Mouse (Mus musculus) liver, embryonic 14.5 days (tissue): ENCODE measurements around the gene Dupd1. TPM values are rescaled to one million over a fixed set of nuclear protein-coding genes. Genes with fewer than 3 reads are reported as not detected.
"Not testable (repeated sequence)": the region's sequence is repeated elsewhere in the genome, so short reads cannot be mapped to it uniquely, and the experiment has no call there.

Source experiments
- ATAC-seq: fragments of 200-750 bp; cut with Nextera tagmentation; 2 replicates; pipeline ENCODE4 v1.8.0; 2017; ENCODE audit warnings: moderate number of reproducible peaks, mild to moderate bottlenecking, moderate library complexity; ENCODE audit not compliant: insufficient read depth
- DNase-seq, 3 experiments: peaks; one replicate each; pipeline ENCODE4 v3.0.0-alpha.2; 2012 to 2013; ENCODE audit warnings: low read depth in 3 of 3, low spot score in 3 of 3
- H3K27ac ChIP-seq: fragments of 300-500 bp; sonication (generic); 2 replicates; pipeline ENCODE4 v1.5.1; 2014; ENCODE audit warnings: moderate library complexity, mild to moderate bottlenecking, control low read depth, inconsistent platforms
- H3K27me3 ChIP-seq: fragments of 300-500 bp; sonication (generic); 2 replicates; pipeline ENCODE4 v1.6.1; 2014; ENCODE audit warnings: mild to moderate bottlenecking, low read length, moderate library complexity; ENCODE audit not compliant: control insufficient read depth, insufficient read depth
- H3K36me3 ChIP-seq: fragments of 300-500 bp; sonication (generic); replicated peaks from 2 replicates; pipeline ENCODE4 v1.6.1; 2014; ENCODE audit warnings: low read depth; ENCODE audit not compliant: control insufficient read depth, insufficient read depth
- H3K4me1 ChIP-seq, 2 experiments: fragments of 200-500 bp in 1 of 2; fragments of 300-500 bp in 1 of 2; sonication (generic) in 1 of 2; replicated peaks; 2 replicates each; pipeline ENCODE4 v1.6.1; 2012 to 2014; ENCODE audit warnings: antibody characterized with exemption in 1 of 2, inconsistent platforms in 1 of 2, low read length in 1 of 2; ENCODE audit not compliant: control insufficient read depth in 2 of 2, insufficient read depth in 2 of 2
- H3K4me2 ChIP-seq: fragments of 300-500 bp; sonication (generic); 2 replicates; pipeline ENCODE4 v1.6.1; 2014; ENCODE audit warnings: low read depth, mild to moderate bottlenecking, control low read depth, moderate library complexity
- H3K4me3 ChIP-seq, 2 experiments: fragments of 200-500 bp in 1 of 2; fragments of 300-500 bp in 1 of 2; sonication (generic) in 1 of 2; 2 replicates each; pipeline ENCODE4 v1.5.1; 2012 to 2014; ENCODE audit warnings: low read depth in 2 of 2, low read length in 2 of 2, mild to moderate bottlenecking in 2 of 2, control low read depth in 1 of 2, inconsistent platforms in 1 of 2, moderate library complexity in 1 of 2; ENCODE audit not compliant: insufficient read depth in 1 of 2
- H3K9ac ChIP-seq: fragments of 300-500 bp; sonication (generic); replicated peaks from 2 replicates; pipeline ENCODE4 v1.6.1; 2014; ENCODE audit warnings: mild to moderate bottlenecking, control low read depth, moderate library complexity
- H3K9me3 ChIP-seq: fragments of 300-500 bp; sonication (generic); 2 replicates; pipeline ENCODE4 v1.6.1; 2016; ENCODE audit warnings: low read length, mixed read lengths; ENCODE audit not compliant: control insufficient read depth
- CTCF ChIP-seq: IDR thresholded peaks from 2 replicates; pipeline ENCODE4 v1.5.1; 2016; ENCODE audit warnings: antibody characterized with exemption, low read depth, control low read depth
- EP300 ChIP-seq: IDR thresholded peaks from 2 replicates; pipeline ENCODE4 v1.6.1; 2016; ENCODE audit warnings: antibody characterized with exemption, low read depth
- WGBS: fragments of 180-500 bp; shearing (Covaris S2); extraction: QIAGEN DNeasy Blood & Tissue Kit; methylation state at CpG from one replicate; pipeline ENCODE4 v1.1.7; 2014; ENCODE audit not compliant: insufficient replicate concordance; 5-methylcytosine and 5-hydroxymethylcytosine counted together
- polyA plus RNA-seq, 2 experiments: library from polyadenylated mRNA; depleted of rRNA in 1 of 2; stranded (reverse) in 1 of 2; unstranded in 1 of 2; fragments of >200 nt; fragmentation: Nextera tagmentation in 1 of 2; extraction: Ambion mirVana in 1 of 2; gene quantifications; 2 replicates each; pipeline versions ENCODE4 v1.2.1 to v1.2.3; 2012 to 2014

Gene Dupd1
- polyA plus RNA-seq, 2 experiments = not detected

DNA sequence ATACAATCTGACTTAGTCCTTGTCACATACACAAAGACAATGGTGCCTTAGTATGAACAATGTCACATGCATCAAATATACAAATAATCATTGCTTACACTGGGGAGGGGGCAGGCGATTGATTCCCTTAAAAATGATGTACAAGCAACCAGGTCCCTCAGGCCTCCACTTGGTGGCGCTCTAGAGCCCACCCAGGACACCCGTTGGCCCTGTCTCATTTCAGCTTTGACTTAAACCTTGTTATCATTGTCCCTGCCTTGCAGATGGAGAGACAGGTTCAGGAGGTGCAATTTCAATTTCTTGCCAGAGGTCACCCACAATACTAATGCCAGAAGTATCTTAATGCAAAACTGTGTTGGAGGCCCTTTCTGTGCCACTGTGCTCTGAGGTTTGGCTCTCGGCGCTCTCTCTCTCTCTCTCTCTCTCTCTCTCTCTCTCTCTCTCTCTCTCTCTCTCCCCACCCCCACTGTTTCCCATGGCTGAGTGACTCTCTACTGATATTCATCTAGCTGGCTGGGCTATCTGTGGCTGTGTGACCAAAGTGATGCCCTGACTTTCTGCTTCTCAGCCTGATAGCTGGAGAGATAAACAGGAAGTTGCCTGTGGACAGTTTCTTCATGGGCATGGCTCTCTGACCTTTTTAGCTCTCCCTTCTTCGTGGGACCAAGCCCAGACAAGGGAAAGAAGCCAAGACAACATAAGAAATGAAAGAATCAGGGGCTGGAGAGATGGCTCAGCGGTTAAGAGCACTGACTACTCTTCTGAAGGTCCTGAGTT lies 35.7 kb downstream of the Dupd1 start:
- peaks cover 0 to 5% of the 10 kb centered on the region in 2 experiments; a peak in 3 of 4 replicates for H3K4me1 ChIP-seq
- peak; percentile 35 to 44 (median 41) for DNase-seq
- no peak overlapping the region for H3K9ac ChIP-seq
- TF ChIP-seq EP300 (no peak), CTCF (peak; percentile 84)
- no peak overlapping the region for H3K4me3 ChIP-seq
- H3K9me3 ChIP-seq = no peaks in the 10 kb centered on the region
- no peak overlapping the region for H3K4me2 ChIP-seq
- H3K27me3 ChIP-seq = no peaks in the 10 kb centered on the region; the same call in 1 of the 2 replicates
- no peak overlapping the region for H3K27ac ChIP-seq
- no peak for ATAC-seq
- H3K36me3 ChIP-seq = no peaks in the 10 kb centered on the region
- WGBS = 29% methylated on average over 7 of the region's 7 CpGs

GRCm38 (mm10) chr14:21676223-21676622 lies 38.2 kb downstream of the Dupd1 start:
- 71% methylated on average over 2 of the region's 2 CpGs for WGBS
- Histone ChIP-seq H3K9me3 (no peaks in the 10 kb centered on the region), H3K27me3 (no peaks in the 10 kb centered on the region; the same call in 1 of the 2 replicates), H3K4me2 (no peak overlapping the region), H3K4me3 (no peak overlapping the region), H3K36me3 (no peaks in the 10 kb centered on the region), H3K27ac (no peak overlapping the region), H3K9ac (no peak overlapping the region), H3K4me1 (no peaks in the 10 kb centered on the region)
- ATAC-seq (no peak), DNase-seq (no peak)
- TF ChIP-seq CTCF = no peak
- TF ChIP-seq EP300 = no peak

- Histone ChIP-seq H3K27ac (no peak overlapping the region), H3K4me3 (no peak overlapping the region), H3K9ac (no peak overlapping the region), H3K9me3 (no peaks in the 10 kb centered on the region), H3K4me2 (no peak overlapping the region), H3K4me1 (no peaks in the 10 kb centered on the region; a peak in 1 of 4 replicates), H3K27me3 (no peaks in the 10 kb centered on the region), H3K36me3 (no peaks in the 10 kb centered on the region)
- no peak for DNase-seq
- TF ChIP-seq CTCF (no peak), EP300 (no peak)
- WGBS = 54% methylated on average over 5 of the region's 5 CpGs
- ATAC-seq = no peak
These were observed 39.9 kb downstream of the Dupd1 start for GRCm38 (mm10) chr14:21674471-21674870.

DNA sequence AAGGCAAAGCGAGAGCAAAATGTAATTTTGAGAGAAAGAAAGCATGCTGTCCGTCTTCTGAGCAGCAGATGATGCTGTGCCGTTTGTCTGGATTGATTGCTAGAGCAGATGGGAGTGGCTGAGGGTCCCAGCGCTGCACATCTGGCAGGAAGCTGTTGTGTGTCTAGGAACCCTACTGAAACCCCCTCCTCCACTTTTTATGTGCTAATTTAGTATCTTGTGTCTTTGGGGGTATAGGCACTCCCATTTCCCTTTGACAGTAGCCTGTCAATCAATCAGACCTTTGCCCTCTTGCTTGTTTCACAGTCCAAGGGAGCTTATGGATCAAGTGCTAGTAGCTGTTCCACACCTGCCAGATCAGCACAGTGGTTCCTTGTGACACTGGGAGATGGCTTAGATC lies 41.3 kb downstream of the Dupd1 start:
- H3K36me3 ChIP-seq = no peaks in the 10 kb centered on the region
- H3K27ac ChIP-seq = no peak overlapping the region
- DNase-seq = no peak
- WGBS = 63% methylated on average over 4 of the region's 4 CpGs
- no peaks in the 10 kb centered on the region for H3K9me3 ChIP-seq
- no peak for ATAC-seq
- no peak overlapping the region for H3K4me2 ChIP-seq
- H3K9ac ChIP-seq = no peak overlapping the region
- H3K4me3 ChIP-seq = no peak overlapping the region
- H3K27me3 ChIP-seq = no peaks in the 10 kb centered on the region
- TF ChIP-seq EP300 (no peak), CTCF (no peak)
- H3K4me1 ChIP-seq = no peaks in the 10 kb centered on the region; a peak in 1 of 4 replicates

- H3K4me1 ChIP-seq, H3K27ac ChIP-seq, H3K27me3 ChIP-seq, H3K9ac ChIP-seq, H3K36me3 ChIP-seq, DNase-seq, ATAC-seq, H3K4me2 ChIP-seq, H3K4me3 ChIP-seq, H3K9me3 ChIP-seq: not testable (repeated sequence)
- WGBS = 81% methylated on average over 15 of the region's 15 CpGs
These were observed 43.9 kb downstream of the Dupd1 start for GRCm38 (mm10) chr14:21670422-21671006.
